Mouse (Mus musculus): ENCODE results near the gene Ano6. TPM values are rescaled to one million over a fixed set of nuclear protein-coding genes. Genes with fewer than 3 reads are reported as not detected.

The Ano6 gene
- polyA plus RNA-seq, 1 experiment: not detected

DNA sequence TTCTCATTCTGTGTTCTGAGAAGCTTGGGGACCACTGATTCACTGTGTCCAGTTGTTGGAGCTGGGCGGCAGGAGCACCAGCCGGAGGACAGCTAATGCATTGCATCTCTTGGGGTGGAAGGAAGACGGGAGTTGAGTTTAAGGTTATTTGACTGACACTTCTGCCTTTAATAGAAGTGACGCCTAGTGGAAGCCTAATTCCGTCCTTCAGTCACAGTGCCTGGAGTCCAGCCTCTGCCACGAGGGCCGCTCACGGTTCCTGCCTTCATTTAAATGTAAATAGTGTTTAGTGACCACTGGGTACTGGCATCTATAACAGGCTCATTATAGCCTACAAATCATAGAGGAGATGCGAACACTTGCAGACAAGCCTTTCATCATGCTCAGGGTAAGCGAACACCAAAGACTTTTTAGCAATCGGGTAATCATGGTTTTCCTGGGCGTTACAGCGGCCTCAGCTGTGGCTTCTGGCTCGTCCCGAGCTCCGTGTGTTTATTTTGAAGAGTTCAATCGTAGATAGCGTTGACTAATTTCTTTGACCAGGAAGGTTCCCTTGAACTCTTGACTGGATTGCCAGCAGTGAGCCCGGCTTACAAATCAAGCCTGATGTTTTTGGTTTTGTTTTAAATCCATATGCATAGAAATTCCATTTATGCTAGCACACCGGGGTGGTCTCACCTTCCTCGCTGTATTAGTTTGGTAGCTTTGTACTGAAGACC is 10.8 kb downstream of the Ano6 start:
- no peak for TF ChIP-seq GATA1 (IDR thresholded peaks at IDR 0.05; ENCODE audit: low read length)

DNA sequence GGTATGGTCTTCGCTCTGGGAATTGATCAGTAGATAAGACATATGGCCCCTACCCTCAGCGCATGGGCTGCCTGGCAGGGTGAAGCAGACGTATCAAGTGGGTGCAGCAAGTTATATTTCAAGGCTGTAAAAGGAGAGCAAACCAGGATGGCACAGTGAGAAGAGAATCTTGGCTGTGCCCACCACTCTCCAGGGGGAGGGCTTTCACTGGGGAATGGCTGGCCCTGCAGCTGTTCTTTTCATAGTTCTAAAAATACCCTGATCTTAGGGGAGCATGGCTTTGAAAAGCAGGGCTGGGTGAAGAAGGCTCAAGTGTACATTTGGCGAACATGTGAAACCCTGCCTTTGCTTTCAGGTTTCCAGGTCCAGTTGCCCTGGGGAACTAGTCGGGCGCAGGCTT is 11.5 kb downstream of the Ano6 start:
- no peak for TF ChIP-seq GATA1 (IDR thresholded peaks at IDR 0.05; ENCODE audit: low read length)

DNA sequence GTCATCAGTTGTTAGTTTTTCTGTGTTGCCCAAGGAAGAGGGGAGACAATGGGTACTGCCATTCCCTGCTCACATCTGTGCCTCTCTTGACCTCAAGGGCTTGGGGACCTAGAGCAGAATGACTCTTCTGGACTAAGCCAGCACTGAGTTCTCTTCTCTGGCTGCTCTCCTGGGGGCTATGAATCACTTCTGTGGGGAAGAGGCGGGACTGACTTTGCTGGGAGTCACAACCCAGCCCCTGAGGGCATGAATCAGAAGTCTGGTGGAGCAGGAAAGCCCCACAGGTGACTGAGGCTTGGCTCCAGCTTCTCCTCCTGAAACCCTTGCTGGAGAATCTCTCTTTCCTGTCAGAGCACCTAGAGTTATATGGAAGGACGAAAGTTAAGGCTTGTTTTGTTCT is 12.1 kb downstream of the Ano6 start:
- no peak for TF ChIP-seq GATA1 (IDR thresholded peaks at IDR 0.05; ENCODE audit: low read length)

DNA sequence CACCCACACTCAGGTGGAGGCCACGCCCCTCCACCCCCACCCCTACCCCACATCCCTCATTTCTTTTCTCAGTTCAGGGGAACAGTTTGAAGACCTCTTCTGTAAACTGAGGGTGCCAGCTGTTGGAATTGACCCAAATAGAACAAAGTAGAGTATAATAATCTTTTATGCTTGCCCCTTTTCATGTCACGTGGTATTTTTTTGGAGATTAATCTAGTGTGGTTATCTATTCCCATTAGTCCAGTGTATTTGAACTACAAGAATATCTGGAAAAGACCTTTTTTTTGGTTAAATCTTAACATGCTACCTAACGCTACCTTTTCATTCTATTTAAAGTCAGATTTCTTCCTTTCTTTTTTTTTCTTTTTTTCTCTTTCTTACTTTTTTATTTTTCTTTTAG is 12.8 kb downstream of the Ano6 start:
- TF ChIP-seq GATA1 (IDR thresholded peaks at IDR 0.05; ENCODE audit: low read length): no peak

DNA sequence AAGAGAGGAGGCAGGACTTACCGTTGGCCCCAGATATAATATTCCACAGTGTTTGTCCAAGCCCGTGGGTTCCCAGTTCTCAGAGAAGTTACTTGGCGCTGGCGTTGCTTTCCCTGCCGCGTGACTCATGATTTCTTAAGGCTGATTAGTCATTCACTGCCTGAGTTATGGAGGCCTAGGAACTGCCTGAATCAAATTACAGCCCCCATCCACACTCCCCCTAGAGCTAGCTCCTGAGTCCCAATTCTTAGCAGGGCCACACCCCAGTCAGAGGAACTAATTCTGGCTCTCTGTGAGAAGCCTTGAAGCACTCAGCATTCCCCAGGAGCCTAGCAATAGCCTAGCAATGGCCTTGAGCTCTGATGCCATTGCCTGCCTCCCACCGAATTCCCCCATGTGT is 13.6 kb downstream of the Ano6 start:
- no peak for TF ChIP-seq GATA1 (IDR thresholded peaks at IDR 0.05; ENCODE audit: low read length)

DNA sequence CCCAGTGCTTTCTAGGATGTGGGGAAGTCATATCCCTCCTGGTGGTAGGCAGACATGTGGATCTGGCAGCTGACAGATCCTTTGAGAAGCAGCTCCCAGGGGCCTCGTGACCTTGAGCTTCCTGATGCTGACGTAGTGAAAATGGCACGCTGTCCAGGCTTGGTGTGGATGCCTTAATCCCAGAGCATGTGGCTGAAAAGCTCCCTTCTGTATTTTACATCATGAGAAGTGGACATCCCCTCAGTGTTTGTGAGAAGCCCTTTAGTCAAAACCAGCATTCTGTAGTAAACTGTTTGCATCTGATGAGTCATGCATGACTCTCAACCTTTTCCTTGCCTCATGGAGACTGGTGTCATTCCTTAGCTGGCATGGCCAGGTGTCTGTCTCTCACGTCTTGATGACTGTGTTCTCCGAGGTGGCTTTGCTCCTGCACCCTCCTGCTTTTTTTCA is 14.4 kb downstream of the Ano6 start:
- TF ChIP-seq GATA1 (IDR thresholded peaks at IDR 0.05; ENCODE audit: low read length): no peak

DNA sequence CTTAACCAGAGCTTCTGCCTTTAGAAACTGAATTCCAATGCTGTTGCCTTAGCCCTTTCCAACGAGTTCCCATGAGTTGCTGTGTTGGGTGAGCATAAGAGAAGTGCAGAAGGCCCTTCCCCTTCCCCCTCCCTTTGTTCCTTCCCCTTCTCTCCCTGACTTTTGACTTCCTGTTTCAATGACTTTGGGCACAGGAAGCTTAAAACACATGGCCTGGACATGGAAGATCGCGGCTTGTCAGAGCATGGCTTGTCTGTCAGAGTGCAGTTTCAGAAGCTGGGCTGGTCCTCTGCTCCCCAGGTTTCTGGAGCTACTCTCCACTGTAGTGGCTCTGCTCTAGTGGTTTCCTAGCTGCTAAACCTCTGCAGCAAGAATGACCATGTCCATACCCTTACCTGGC is 17.3 kb downstream of the Ano6 start:
- no peak for TF ChIP-seq GATA1 (IDR thresholded peaks at IDR 0.05; ENCODE audit: low read length)

DNA sequence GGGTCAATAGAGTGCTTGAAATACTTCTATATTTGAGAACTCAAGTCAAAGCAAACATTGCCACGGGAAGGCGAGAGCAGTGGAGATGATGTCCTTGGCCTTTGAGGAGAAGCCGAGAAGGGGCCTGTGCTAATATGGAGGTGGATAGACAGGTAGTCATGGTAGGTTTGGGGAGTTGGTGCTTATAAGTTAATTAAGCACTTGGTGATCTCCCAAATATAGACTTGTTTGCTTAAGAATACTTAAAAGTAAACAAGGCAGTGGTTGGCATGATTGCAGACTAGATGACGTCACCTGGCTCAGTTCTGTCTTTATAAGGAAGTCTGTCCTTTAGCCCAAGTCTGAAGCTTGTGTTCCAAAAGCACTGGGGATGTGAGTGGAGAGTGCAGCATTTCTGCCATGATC is 19.7 kb downstream of the Ano6 start:
- TF ChIP-seq GATA1 (IDR thresholded peaks at IDR 0.05; ENCODE audit: low read length): no peak

DNA sequence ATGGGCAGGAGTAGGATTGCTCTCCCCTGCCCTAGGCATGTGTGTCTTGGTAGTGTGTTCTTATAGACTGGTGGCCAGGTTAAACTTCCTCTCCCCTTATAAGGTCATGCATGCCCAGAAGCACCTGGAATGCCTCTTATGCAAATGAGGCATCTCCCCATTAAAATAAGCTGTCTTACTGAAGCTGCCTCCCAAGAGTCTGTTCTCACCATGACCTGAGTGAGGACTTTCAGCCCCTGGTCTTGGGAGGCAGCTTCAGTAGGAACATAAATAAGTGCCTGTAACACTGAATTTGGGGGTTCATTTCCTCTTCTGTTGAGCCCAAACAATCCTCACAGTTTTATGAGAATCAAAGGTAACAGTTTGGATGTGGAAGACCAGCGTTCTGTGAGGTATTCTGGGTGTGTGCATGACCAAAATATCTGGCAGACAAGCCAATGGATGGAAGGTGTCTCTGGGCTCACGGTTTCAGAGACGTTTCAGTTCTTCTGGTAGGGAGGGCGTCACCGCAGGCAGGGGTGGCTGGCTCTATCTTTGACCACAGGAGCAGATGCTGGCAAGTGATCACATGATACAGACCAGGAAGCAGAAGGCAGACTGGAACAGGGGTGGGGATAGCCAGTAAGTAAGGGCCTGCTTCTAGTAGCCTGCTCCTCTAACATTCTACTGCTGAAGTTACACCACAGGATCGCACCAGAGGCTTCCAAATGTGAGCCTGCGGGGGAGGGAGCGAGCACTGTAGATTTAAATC is 22.4 kb downstream of the Ano6 start:
- no peak for TF ChIP-seq GATA1 (IDR thresholded peaks at IDR 0.05; ENCODE audit: low read length)

DNA sequence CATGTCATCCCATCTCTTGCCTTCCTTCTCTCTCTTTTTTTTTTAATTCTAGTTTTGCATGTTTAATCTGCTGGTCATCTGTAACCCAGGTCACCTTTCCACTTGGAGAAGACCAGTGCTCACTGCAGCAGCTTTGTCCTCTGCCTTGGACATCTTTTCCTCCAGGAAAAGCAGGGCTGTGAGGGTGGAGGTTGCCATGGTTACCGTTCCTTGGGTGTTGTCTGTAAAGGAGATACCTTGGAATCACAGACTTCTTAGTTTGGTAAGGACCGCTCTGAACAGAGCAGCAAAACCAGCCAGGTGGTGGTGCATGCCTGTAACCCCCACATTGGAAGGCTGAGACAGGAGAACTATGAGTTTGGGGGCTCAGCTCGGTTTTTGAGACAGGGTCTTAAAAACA is 26.9 kb downstream of the Ano6 start:
- no peak for TF ChIP-seq GATA1 (IDR thresholded peaks at IDR 0.05; ENCODE audit: low read length)

DNA sequence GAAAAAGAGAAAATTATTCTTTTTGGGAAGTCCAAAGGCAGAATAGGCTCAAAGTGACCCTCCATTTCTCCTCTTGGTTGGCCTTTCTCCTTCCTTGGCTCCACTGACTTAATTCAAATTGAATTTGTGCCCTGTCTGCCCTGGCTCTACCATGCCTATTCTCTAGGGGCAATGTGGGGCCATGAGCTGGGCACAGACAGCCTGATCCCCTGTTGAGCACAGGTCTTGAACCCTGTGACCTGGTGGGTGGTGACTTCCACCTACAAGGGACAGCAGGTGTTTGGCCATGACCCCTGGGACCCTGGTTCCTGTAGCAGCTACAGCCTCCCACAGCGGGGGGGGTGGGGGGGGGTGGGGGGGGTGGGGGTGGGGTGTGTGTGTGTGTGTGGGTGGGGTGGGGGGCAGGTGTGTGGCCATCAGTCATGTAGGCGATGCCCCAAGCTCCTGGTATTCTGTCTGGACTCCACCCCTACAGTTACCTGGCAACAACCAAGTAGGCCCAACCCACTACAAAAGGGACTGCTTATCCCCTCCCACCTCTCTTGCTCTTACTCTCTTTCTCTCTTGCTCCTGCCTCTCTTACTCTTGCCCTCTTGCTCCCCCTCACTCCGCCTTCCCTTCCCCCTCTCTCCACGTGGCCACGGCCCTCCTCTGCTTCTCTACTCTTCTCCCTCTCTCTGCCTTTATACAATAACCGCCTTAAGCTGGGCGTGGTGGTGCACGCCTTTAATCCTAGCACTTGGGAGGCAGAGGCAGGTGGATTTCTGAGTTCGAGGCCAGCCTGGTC is 28.8 kb downstream of the Ano6 start:
- no peak for TF ChIP-seq GATA1 (IDR thresholded peaks at IDR 0.05; ENCODE audit: low read length)

DNA sequence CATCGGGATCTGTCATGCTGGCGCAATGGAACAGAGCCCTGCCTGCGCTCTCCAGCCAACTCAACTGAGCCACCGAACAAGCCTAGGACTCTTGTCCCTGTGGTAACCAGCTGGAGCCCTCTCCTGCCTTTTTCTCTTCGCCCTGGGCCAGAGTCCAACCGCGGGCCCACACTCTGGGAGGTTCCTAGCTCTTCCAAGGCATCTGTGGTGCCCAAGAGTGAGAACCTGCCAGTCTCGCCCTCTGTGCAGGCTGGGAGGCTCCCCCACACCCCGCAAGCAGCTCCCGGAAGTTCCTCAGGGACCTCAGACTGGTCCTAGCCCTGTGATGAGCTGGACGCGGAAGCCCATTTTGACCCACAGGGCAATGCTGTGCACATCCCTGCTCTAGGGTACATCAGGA is 29.5 kb downstream of the Ano6 start:
- TF ChIP-seq GATA1 (IDR thresholded peaks at IDR 0.05; ENCODE audit: low read length): no peak

DNA sequence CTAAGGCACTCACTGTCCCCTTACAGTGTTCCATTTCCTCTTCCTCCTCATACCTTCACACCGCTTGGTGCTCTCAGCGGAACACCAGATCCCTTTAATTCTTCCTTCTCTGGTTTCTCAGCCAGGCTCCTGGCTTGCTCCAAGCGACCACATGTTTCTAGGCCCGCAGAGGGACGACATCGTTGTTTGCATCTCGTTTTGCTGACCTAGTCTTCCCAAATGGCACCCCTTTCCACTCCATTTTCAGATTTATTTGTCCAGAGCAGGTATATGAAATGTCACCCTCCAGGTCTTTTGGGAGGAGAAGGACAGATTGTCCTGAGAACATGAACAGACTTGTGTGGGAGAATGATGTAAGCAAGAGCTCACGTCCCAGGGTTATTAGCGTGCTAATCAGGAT is 30.0 kb downstream of the Ano6 start:
- no peak for TF ChIP-seq GATA1 (IDR thresholded peaks at IDR 0.05; ENCODE audit: low read length)

DNA sequence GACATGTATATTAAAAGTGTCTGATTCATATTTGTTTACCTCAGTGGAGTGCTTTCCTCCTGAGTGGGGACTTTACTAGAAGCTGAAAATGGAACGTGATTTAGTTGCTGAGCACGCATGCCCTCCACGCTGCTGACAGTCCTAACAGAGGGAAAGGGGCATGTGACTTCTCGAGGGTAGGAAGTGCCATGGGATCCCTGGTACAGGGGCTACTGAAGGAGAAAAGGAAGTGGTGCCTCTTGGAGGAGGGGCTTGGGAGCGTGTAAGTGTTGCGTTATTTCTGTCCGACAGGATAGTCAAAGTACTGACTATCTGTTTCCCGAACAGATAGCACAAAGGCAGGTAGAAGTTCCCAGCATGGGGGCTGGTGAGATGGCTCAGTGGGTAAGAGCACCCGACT is 31.5 kb downstream of the Ano6 start:
- TF ChIP-seq GATA1 (IDR thresholded peaks at IDR 0.05; ENCODE audit: low read length): no peak

DNA sequence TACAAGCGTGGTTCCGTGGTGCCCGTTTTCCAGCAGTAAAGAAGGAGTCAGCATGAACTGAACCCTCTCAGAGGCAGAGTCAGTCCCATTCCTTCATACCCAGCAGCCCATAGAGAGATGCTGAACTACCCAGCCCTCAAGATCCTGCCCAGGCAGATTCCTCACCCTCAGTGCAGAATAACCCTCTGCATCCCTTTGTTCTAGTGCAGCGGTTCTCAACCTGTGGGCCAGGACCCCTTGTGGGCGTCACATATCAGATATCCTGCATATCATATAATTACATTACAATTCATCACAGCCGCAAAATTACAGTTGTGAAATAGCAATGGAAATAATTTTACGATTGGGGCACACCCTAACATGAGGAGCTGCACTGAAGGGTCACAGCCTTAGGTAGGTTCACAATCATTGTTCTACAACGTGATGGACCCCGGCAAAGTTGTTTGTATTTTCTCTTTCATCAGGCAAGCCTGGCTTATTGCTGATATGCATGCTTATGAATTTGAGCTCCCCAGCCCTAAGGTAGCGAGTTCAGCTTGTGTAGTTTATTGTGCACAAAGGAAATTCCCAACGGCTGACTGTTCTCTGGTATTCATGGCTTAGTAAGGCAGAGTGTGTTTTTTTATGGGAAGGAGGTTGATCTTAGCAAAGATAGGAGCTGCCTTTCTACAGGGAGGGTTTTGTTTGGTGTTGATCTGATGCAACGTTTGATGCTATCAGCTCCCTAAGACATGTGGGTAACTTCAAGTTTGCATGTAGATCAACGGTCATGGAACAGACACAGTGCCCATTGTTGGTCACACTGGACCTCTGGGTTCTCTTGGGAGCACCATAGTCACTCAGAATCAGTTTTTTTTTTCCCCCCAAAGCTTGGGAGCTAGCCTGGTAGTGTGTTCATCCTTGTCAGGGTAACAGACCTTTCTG is 33.0 kb downstream of the Ano6 start:
- no peak for TF ChIP-seq GATA1 (IDR thresholded peaks at IDR 0.05; ENCODE audit: low read length)

Data from G1E-ER4 (cell line).